Comparison of ENCODE assay signal across 19 mouse cellular contexts in the genomic region with DNA sequence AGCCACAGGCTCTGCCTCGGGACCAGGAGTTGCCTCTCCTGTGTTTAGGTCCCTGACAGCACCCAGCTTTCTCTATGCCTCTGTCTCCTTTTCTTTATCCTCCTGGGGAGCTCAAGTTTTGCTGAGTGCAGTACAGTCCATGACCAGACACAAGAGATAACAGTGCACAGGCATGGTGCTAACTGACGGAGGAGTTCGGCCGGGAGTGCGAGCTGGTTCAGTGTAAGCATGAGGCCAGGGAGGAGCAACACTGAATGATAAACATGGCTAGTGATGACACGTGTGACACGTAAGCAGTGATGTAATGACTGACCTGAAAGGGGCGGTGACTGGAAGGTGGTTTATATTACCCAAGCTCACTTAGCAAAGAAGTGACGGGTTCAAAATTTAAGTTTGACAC.
DNase-seq lines count a peak whose midpoint lies in the region; ATAC-seq lines count a peak whose summit lies in the region.
"Had no signal": no experiment of that assay in that cellular context is flagged by ENCODE, and none has a peak within 500 bp of the region (broad histone marks: within the 10 kb centered on the region; RNA-seq: fewer than 3 reads in every experiment).

No protein-coding gene starts in this region.

- peaks cover 5% of the 10 kb centered on the region for H3K36me3 ChIP-seq in heart, embryonic 12.5 days
- no peaks in the 10 kb centered on the region for H3K36me3 ChIP-seq in liver, embryonic 11.5 days (ENCODE audit: control insufficient read depth, insufficient read depth, low read length)
- H3K36me3 ChIP-seq in intestine, embryonic 15.5 days, result no peaks in the 10 kb centered on the region
- H3K36me3 ChIP-seq in liver, embryonic 16.5 days (ENCODE audit: control insufficient read depth, insufficient read depth), result no peaks in the 10 kb centered on the region

- no peak overlapping the region for H3K4me2 ChIP-seq in heart, embryonic 12.5 days
- no peak overlapping the region for H3K4me2 ChIP-seq in liver, embryonic 11.5 days
- no peak overlapping the region for H3K4me2 ChIP-seq in intestine, embryonic 15.5 days (replicated peaks)
- no peak overlapping the region for H3K4me2 ChIP-seq in liver, embryonic 16.5 days (ENCODE audit: low read depth, low read length)
- H3K4me2 ChIP-seq: kidney, embryonic 15.5 days; limb, embryonic 12.5 days had no signal

- no peaks in the 10 kb centered on the region for H3K27me3 ChIP-seq in heart, embryonic 12.5 days (replicated peaks)
- no peaks in the 10 kb centered on the region for H3K27me3 ChIP-seq in liver, embryonic 11.5 days (replicated peaks; ENCODE audit: control insufficient read depth, insufficient read depth, low read length)
- no peaks in the 10 kb centered on the region for H3K27me3 ChIP-seq in intestine, embryonic 15.5 days (replicated peaks)
- no peaks in the 10 kb centered on the region for H3K27me3 ChIP-seq in liver, embryonic 16.5 days (ENCODE audit: control insufficient read depth, insufficient read depth, low read depth, low read length)
- H3K27me3 ChIP-seq: kidney, embryonic 15.5 days; limb, embryonic 12.5 days had no signal

- no peaks in the 10 kb centered on the region for H3K9me3 ChIP-seq in heart, embryonic 12.5 days (replicated peaks)
- H3K9me3 ChIP-seq in liver, embryonic 11.5 days (ENCODE audit: control insufficient read depth, low read length), result no peaks in the 10 kb centered on the region
- no peaks in the 10 kb centered on the region for H3K9me3 ChIP-seq in intestine, embryonic 15.5 days
- no peaks in the 10 kb centered on the region for H3K9me3 ChIP-seq in liver, embryonic 16.5 days (replicated peaks; ENCODE audit: control insufficient read depth, low read length)
- H3K9me3 ChIP-seq: forebrain, embryonic 10.5 days; kidney, embryonic 15.5 days; limb, embryonic 12.5 days had no signal

- 58% methylated on average over 9 of the region's 9 CpGs for WGBS in heart, embryonic 12.5 days
- 76% methylated on average over 9 of the region's 9 CpGs for WGBS in liver, embryonic 11.5 days
- WGBS in intestine, embryonic 15.5 days, result 90% methylated on average over 9 of the region's 9 CpGs
- WGBS in liver, embryonic 16.5 days (ENCODE audit: insufficient replicate concordance), result 49% methylated on average over 9 of the region's 9 CpGs

- H3K4me1 ChIP-seq in heart, embryonic 12.5 days (replicated peaks), result peaks cover 38% of the 10 kb centered on the region
- no peaks in the 10 kb centered on the region for H3K4me1 ChIP-seq in liver, embryonic 11.5 days (replicated peaks; ENCODE audit: control insufficient read depth, insufficient read depth, low read length)
- H3K4me1 ChIP-seq in intestine, embryonic 15.5 days (replicated peaks), result 0 out of 2 replicates have a peak, but pooled peaks cover 4% of the 10 kb centered on the region
- H3K4me1 ChIP-seq in liver, embryonic 16.5 days (ENCODE audit: control insufficient read depth, low read depth, low read length), result no peaks in the 10 kb centered on the region; the same call in 1 of the 2 replicates
- H3K4me1 ChIP-seq: forebrain, embryonic 10.5 days had no signal

- H3K27ac ChIP-seq in heart, embryonic 12.5 days (ENCODE audit: poor library complexity, severe bottlenecking), result no peak overlapping the region
- H3K27ac ChIP-seq in liver, embryonic 11.5 days (ENCODE audit: low read depth, low read length), result no peak overlapping the region
- no peak overlapping the region for H3K27ac ChIP-seq in intestine, embryonic 15.5 days
- H3K27ac ChIP-seq in liver, embryonic 16.5 days (ENCODE audit: low read length), result no peak overlapping the region
- H3K27ac ChIP-seq: forebrain, embryonic 10.5 days; kidney, embryonic 15.5 days; limb, embryonic 12.5 days; stomach, postnatal 0 days had no signal

- peak; percentile 57; the same call in 1 of the 2 replicates for ATAC-seq in heart, embryonic 12.5 days (ENCODE audit: insufficient number of reproducible peaks, low FRiP score)
- ATAC-seq in liver, embryonic 11.5 days (replicated peaks; ENCODE audit: low FRiP score), result peak; percentile 73
- ATAC-seq in intestine, embryonic 15.5 days, result peak; percentile 16; the same call in 1 of the 2 replicates
- ATAC-seq in liver, embryonic 16.5 days (ENCODE audit: low read depth), result peak; percentile 50; the same call in 1 of the 2 replicates
- ATAC-seq: lung, postnatal 0 days; midbrain, embryonic 16.5 days had no signal

- H3K9ac ChIP-seq in heart, embryonic 12.5 days, result no peak overlapping the region
- no peak overlapping the region for H3K9ac ChIP-seq in liver, embryonic 11.5 days (ENCODE audit: low read depth, low read length)
- H3K9ac ChIP-seq in intestine, embryonic 15.5 days, result no peak overlapping the region
- no peak overlapping the region for H3K9ac ChIP-seq in liver, embryonic 16.5 days (ENCODE audit: low read depth, low read length)
- H3K9ac ChIP-seq: kidney, embryonic 15.5 days; limb, embryonic 12.5 days had no signal

- no peak for DNase-seq in heart, postnatal 4 days
- no peak for DNase-seq in liver, embryonic 11.5 days (ENCODE audit: low spot score)
- no peak for DNase-seq in liver
- DNase-seq in thymus, postnatal 25 days, result no peak
- DNase-seq in layer of hippocampus, adult 18-20 months (ENCODE audit: low spot score in 2 of 2), result no peak
- DNase-seq: adrenal gland, adult 8-10 months; cerebellum, postnatal 10 days; embryo, embryonic 11 days; kidney, postnatal 4 days; right cerebral cortex, postnatal 4 days had no signal

- H3K4me3 ChIP-seq in heart, embryonic 12.5 days, result no peak overlapping the region
- no peak overlapping the region for H3K4me3 ChIP-seq in liver, embryonic 11.5 days (ENCODE audit: low read depth, low read length)
- no peak overlapping the region for H3K4me3 ChIP-seq in intestine, embryonic 15.5 days (replicated peaks)
- H3K4me3 ChIP-seq in liver, embryonic 16.5 days (ENCODE audit: low read depth, low read length), result no peak overlapping the region
- H3K4me3 ChIP-seq: forebrain, embryonic 10.5 days; kidney, embryonic 15.5 days; limb, embryonic 12.5 days had no signal

Comparison
In these comparisons a context has a peak if more than half of its experiments do, and no peak if none do; other contexts are left out.
1. ATAC-seq: peak in every context shown above with its lines; median percentile 73 in liver, embryonic 11.5 days; 57 in heart, embryonic 12.5 days; 50 in liver, embryonic 16.5 days; 16 in intestine, embryonic 15.5 days.